Mouse (Mus musculus) forebrain, embryonic 10.5 days (tissue): ENCODE measurements at regions not wholly inside any gene's neighbourhood (a gene's known extent, or its start where the extent isn't known, plus 50 kb on each side); places are given as distances from the start of the nearest gene placed in this dataset.

ENCODE experiments used
- DNase-seq: peaks from one replicate; pipeline ENCODE4 v3.0.0-alpha.2; 2017; ENCODE audit warnings: low spot score; ENCODE audit errors: extremely low spot score
- H3K27ac ChIP-seq: fragments of 300-500 bp; sonication (generic); 2 replicates; pipeline ENCODE4 v1.5.1; 2016; ENCODE audit warnings: mild to moderate bottlenecking
- H3K27me3 ChIP-seq: fragments of 300-500 bp; sonication (generic); 2 replicates; pipeline ENCODE4 v1.6.1; 2016; ENCODE audit warnings: mild to moderate bottlenecking; ENCODE audit not compliant: poor library complexity, severe bottlenecking
- H3K36me3 ChIP-seq: fragments of 300-500 bp; sonication (generic); replicated peaks from 2 replicates; pipeline ENCODE4 v1.6.1; 2016; ENCODE audit warnings: mild to moderate bottlenecking, moderate library complexity
- H3K4me1 ChIP-seq: fragments of 300-500 bp; sonication (generic); 2 replicates; pipeline ENCODE4 v1.6.1; 2016
- H3K4me3 ChIP-seq: fragments of 300-500 bp; sonication (generic); 2 replicates; pipeline ENCODE4 v1.5.1; 2016; ENCODE audit warnings: mild to moderate bottlenecking, moderate library complexity
- H3K9me3 ChIP-seq: fragments of 300-500 bp; sonication (generic); 2 replicates; pipeline ENCODE4 v1.6.1; 2016; ENCODE audit warnings: mild to moderate bottlenecking, moderate library complexity
- WGBS: fragments of 180-500 bp; shearing (Covaris S2); methylation state at CpG from one replicate; pipeline ENCODE4 v1.1.7; 2016; 5-methylcytosine and 5-hydroxymethylcytosine counted together

GRCm38 (mm10) chr16:30013943-30014342 lies 50.2 kb upstream of the Hes1 start:
- Histone ChIP-seq H3K27ac (no peak overlapping the region), H3K4me3 (no peak overlapping the region), H3K36me3 (no peaks in the 10 kb centered on the region), H3K4me1 (peaks cover 43% of the 10 kb centered on the region), H3K9me3 (peaks cover 5% of the 10 kb centered on the region), H3K27me3 (peaks cover 68% of the 10 kb centered on the region)
- WGBS, result 93% methylated on average over 9 of the region's 9 CpGs
- DNase-seq, result no peak
